Mouse (Mus musculus) thymus, adult 2 months (tissue): ENCODE measurements around the gene Gm28043.

ENCODE experiments used
- CTCF ChIP-seq: fragments of 200-500 bp; IDR thresholded peaks from 2 replicates; pipeline ENCODE4 v1.5.1; 2012; ENCODE audit warnings: mild to moderate bottlenecking, control low read depth, low read length, moderate library complexity, borderline replicate concordance; ENCODE audit not compliant: control insufficient read depth, poor library complexity, insufficient read depth; ENCODE audit errors: extremely low read depth
- POLR2A ChIP-seq: fragments of 200-500 bp; IDR thresholded peaks from 2 replicates; pipeline ENCODE4 v1.6.1; 2012; ENCODE audit warnings: mild to moderate bottlenecking, low read length, control low read depth, moderate library complexity; ENCODE audit not compliant: control insufficient read depth, poor library complexity, insufficient read depth; ENCODE audit errors: extremely low read depth

DNA sequence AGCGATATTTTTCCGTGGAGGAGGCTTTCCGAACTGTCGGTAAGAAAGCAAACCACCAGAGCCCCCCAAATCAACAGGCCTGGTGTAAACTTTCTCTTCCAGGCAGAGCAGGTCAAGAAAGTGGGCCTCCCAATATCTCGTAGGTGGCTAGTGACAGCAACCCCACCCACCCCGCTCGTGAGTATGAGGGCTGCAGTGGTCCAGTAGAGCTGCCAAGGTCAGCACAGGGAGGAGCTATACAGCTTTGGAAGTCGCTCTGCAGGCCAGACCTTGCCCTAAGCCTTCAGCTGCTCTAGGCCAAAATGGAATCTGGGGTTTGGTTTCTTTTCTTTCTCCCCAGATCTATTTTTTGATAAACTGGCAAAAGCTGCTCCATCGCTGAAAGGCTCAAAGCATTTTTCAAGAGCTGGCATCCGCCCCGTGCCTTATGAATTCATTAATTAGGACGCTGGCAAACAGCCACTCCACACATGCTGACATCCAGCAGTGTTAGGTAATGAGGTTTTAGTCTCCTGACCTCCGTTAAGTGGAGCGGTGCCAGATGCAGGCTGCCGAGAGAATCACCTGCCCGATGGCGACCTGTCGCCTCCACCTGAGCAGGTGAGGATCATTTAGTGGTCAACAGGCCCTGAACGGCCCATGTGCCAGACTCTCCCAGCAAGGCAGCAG lies 96.5 kb downstream of the Gm28043 start:
- TF ChIP-seq POLR2A (no peak), CTCF (no peak)
